11 mouse cellular contexts compared by ENCODE assay signal in genomic region chr4:140220326-140221093, GRCm38 (mm10). TPM values are rescaled to one million over a fixed set of nuclear protein-coding genes. Genes with fewer than 3 reads are reported as not detected.
DNase-seq lines count a peak whose midpoint lies in the region; ATAC-seq lines count a peak whose summit lies in the region.
"Had no signal": no experiment of that assay in that cellular context is flagged by ENCODE, and none has a peak within 500 bp of the region (broad histone marks: within the 10 kb centered on the region; RNA-seq: fewer than 3 reads in every experiment).

No protein-coding gene starts in this region.

- H3K4me2 ChIP-seq in kidney, embryonic 15.5 days = no peak overlapping the region
- no peak overlapping the region for H3K4me2 ChIP-seq in neural tube, embryonic 15.5 days
- H3K4me2 ChIP-seq: embryonic facial prominence, embryonic 13.5 days; heart, embryonic 13.5 days; lung, embryonic 14.5 days had no signal

- H3K27me3 ChIP-seq in embryonic facial prominence, embryonic 10.5 days (replicated peaks; ENCODE audit: low read depth, poor library complexity, severe bottlenecking) = peaks cover 47% of the 10 kb centered on the region
- peaks cover 65% of the 10 kb centered on the region for H3K27me3 ChIP-seq in kidney, embryonic 15.5 days
- H3K27me3 ChIP-seq in neural tube, embryonic 15.5 days (replicated peaks) = no peaks in the 10 kb centered on the region

- no peak overlapping the region for H3K4me3 ChIP-seq in embryonic facial prominence, embryonic 10.5 days
- H3K4me3 ChIP-seq in kidney, embryonic 15.5 days (replicated peaks) = no peak overlapping the region
- H3K4me3 ChIP-seq in neural tube, embryonic 15.5 days (replicated peaks) = no peak overlapping the region
- H3K4me3 ChIP-seq: embryonic facial prominence, embryonic 13.5 days; heart, embryonic 13.5 days had no signal

- no peak overlapping the region for H3K9ac ChIP-seq in kidney, embryonic 15.5 days
- H3K9ac ChIP-seq in neural tube, embryonic 15.5 days (replicated peaks) = no peak overlapping the region
- H3K9ac ChIP-seq: embryonic facial prominence, embryonic 13.5 days; heart, embryonic 13.5 days; lung, embryonic 14.5 days had no signal

- 67% methylated on average over 22 of the region's 22 CpGs for WGBS in embryonic facial prominence, embryonic 10.5 days
- WGBS in kidney, embryonic 15.5 days = 21% methylated on average over 22 of the region's 22 CpGs
- WGBS in neural tube, embryonic 15.5 days = 15% methylated on average over 22 of the region's 22 CpGs

- H3K27ac ChIP-seq in embryonic facial prominence, embryonic 10.5 days (replicated peaks) = 0 out of 2 replicates have a peak overlapping the region, but pooled peaks have one; percentile 2
- 0 out of 2 replicates have a peak overlapping the region, but pooled peaks have one; percentile 4 for H3K27ac ChIP-seq in kidney, embryonic 15.5 days
- H3K27ac ChIP-seq in neural tube, embryonic 15.5 days (replicated peaks) = 0 out of 2 replicates have a peak overlapping the region, but pooled peaks have one; percentile 4
- H3K27ac ChIP-seq: embryonic facial prominence, embryonic 13.5 days; heart, embryonic 13.5 days had no signal

- DNase-seq in lung, postnatal 25 days (ENCODE audit: low spot score) = peak; percentile 6
- DNase-seq in lung, postnatal 14 days = no peak
- DNase-seq in embryonic facial prominence, embryonic 10.5 days (ENCODE audit: low spot score) = no peak
- DNase-seq in spleen, postnatal 14 days (ENCODE audit: low spot score in 2 of 2) = no peak
- DNase-seq in embryo, embryonic 10.5 days (ENCODE audit: low spot score) = no peak
- DNase-seq: lung, embryonic 14.5 days; thymus, adult 2 months had no signal

- no peak for ATAC-seq in kidney, embryonic 15.5 days (replicated peaks; ENCODE audit: low FRiP score)
- no peak for ATAC-seq in neural tube, embryonic 15.5 days (ENCODE audit: low FRiP score)

- H3K36me3 ChIP-seq in embryonic facial prominence, embryonic 10.5 days (replicated peaks) = no peaks in the 10 kb centered on the region
- no peaks in the 10 kb centered on the region for H3K36me3 ChIP-seq in kidney, embryonic 15.5 days
- no peaks in the 10 kb centered on the region for H3K36me3 ChIP-seq in neural tube, embryonic 15.5 days
- H3K36me3 ChIP-seq: embryonic facial prominence, embryonic 13.5 days; heart, embryonic 13.5 days had no signal

- no peaks in the 10 kb centered on the region for H3K9me3 ChIP-seq in embryonic facial prominence, embryonic 10.5 days
- no peaks in the 10 kb centered on the region for H3K9me3 ChIP-seq in kidney, embryonic 15.5 days (replicated peaks)
- no peaks in the 10 kb centered on the region for H3K9me3 ChIP-seq in neural tube, embryonic 15.5 days (replicated peaks)
- H3K9me3 ChIP-seq: embryonic facial prominence, embryonic 13.5 days; heart, embryonic 13.5 days had no signal

- H3K4me1 ChIP-seq in embryonic facial prominence, embryonic 10.5 days = peaks cover 40% of the 10 kb centered on the region
- peaks cover 31% of the 10 kb centered on the region for H3K4me1 ChIP-seq in kidney, embryonic 15.5 days
- peaks cover 68% of the 10 kb centered on the region for H3K4me1 ChIP-seq in neural tube, embryonic 15.5 days

RNA-seq across cellular contexts. Expression of gene Igsf21, which starts 26.1 kb away (rescaled TPM):
- polyA plus RNA-seq in embryonic facial prominence, embryonic 10.5 days (2016; fragmentation: Nextera tagmentation; extraction: Ambion mirVana) = 2.0 and 2.2 TPM in 2 replicates
- polyA plus RNA-seq in kidney, embryonic 15.5 days (2015; fragmentation: Nextera tagmentation; extraction: Ambion mirVana) = 1.2 and 1.4 TPM in 2 replicates
- 99.6 and 116 TPM in 2 replicates for polyA plus RNA-seq in neural tube, embryonic 15.5 days (2015; fragmentation: Nextera tagmentation; extraction: Ambion mirVana)
- polyA plus RNA-seq: lung, embryonic 14.5 days had no signal

Comparison
In these comparisons a context has a peak if more than half of its experiments do, and no peak if none do; other contexts are left out.
1. RNA of gene Igsf21, which starts 26.1 kb away (polyA plus RNA-seq): 99.6 to 116 TPM in neural tube, embryonic 15.5 days; 2.0 to 2.2 TPM in embryonic facial prominence, embryonic 10.5 days and 1.2 to 1.4 TPM in kidney, embryonic 15.5 days; every median in the first group is over 10 times any median in the second.
2. Peak in every context shown above with its lines, with median percentiles within 50 percentile points of each other: H3K27ac ChIP-seq.